Mouse (Mus musculus) lung, postnatal 14 days (tissue): ENCODE data around the gene 2410015M20Rik.
A peak's percentile ranks its signal among the peaks of the same experiment; 100 is the strongest.
"Not testable (repeated sequence)": the region's sequence is repeated elsewhere in the genome, so short reads cannot be mapped to it uniquely, and the experiment has no call there.

Experiments used
- DNase-seq: peaks from one replicate; pipeline ENCODE4 v3.0.0; 2021

The 2410015M20Rik gene

DNA sequence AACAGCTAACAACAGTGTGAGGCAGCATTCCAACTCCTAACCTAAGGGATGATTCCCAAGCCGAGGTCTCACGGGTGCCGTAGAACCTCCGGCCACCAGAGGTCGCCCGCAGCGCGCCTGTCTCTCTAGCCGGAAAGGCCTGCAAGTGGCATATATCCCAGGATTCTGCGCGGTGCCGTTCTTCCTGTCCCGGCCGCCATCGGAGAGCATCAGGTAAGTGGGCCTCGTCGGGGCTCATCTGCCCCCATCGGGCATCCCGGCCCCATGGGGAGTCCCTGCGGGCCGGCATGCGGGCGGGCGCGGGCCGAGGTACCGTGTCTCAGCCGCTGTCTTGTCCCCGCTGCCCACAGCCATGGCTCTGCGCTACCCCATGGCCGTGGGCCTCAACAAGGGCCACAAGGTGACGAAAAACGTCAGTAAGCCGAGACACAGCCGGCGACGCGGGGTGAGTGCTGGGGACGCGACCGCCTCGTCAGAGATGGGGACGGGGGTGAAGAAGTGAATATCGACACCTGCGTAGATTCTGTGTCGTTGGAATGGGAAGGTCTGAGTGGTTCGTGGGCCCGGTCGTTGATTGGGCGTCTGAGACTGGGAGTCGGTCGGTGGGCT is 3.8 kb upstream of the 2410015M20Rik start, which contains the start of gene Rpl36:
Gene Rpl36, plus strand, starts transcription at position 181 of the 609 bp plus-strand sequence.
- peak; percentile 96 for DNase-seq

DNA sequence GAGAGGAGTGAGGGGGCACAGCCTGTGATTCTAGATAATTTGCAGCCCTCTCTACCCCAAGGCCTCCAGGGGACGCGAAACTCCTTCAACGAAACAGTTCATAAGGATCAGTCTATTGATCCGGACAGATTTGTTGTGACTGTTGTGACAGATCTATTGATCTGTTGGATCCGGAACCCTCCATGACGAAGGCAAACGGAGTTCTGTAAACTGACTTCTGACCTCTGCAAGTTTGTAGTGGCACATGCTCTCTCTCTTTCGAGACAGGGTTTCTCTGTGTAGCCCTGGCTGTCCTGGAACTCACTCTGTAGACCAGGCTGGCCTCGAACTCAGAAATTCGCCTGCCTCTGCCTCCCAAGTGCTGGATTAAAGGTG is 3.0 kb upstream of the 2410015M20Rik start:
- DNase-seq: not testable (repeated sequence)

DNA sequence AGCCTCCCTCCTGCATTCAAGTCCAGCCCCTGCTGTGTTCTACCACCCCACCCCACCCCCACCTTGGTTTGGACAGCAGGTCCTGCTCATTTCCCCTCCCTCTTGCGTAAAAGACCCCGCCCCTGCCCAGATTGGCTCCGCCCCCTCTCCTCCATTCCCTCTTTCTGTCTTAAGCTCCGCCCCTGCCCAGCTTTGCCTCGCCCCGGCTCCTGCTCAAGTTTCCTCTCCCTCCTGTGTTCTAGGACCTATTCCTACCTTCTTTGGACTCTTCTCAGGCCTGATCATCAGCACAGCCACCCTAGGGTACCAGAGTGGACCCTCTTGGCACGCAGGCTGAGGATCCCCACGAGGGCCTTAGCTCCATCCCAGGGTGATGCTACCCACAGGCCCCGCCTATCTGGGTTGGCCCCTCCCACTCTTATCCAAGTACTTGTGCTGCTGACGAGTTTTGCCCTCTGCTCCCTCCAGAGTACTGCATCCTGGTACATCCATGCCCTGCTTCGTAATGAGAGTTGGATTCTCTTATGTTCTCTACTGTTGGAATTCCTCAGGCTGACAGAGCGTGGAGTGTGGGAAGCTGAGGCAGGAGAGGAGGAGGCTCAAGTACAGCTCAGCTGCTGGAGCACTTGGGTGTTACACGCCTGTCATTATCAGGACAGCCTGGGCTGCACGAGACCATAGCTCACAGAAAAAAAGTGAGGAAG is 2.4 kb upstream of the 2410015M20Rik start:
- peak; percentile 55 for DNase-seq

DNA sequence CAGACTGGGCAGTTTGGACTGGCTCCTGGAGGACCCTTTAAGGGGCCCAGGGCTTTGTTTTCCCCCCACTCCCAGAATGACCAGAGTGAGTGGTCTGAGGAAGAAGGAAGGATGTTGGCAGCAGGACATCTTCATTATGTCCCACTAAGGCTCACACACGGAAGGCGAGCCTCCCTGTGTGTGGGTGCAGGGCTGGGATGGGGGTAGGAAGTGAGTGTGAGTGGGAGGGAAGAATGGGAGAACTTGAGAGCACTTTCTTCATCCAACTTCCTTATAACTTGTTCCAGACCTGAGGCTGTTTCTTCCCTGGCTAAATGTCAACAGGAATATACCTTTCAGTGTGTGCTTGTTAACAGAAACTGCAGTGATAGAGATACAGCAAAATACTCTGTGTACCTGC is 1.8 kb upstream of the 2410015M20Rik start:
- no peak for DNase-seq

DNA sequence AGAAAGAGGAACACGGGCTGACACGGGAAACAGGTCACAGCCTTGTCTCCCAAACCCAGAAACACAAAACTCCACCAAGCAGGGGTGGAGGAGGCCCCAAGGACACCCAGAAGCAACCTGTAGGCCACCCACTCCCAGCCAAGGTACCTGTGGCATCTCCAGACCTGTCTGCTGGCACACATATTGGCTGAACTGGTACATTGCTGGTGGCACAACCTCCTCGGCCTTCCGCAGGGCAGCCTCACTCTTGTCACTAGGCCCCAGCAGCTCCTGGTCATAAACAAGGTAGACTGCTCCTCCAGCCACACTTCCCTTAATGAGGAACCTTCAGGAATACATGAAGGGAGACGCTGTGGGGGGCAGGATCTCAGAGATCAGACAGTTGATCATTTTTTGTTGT is 872 bp downstream of the 2410015M20Rik start:
- no peak for DNase-seq

DNA sequence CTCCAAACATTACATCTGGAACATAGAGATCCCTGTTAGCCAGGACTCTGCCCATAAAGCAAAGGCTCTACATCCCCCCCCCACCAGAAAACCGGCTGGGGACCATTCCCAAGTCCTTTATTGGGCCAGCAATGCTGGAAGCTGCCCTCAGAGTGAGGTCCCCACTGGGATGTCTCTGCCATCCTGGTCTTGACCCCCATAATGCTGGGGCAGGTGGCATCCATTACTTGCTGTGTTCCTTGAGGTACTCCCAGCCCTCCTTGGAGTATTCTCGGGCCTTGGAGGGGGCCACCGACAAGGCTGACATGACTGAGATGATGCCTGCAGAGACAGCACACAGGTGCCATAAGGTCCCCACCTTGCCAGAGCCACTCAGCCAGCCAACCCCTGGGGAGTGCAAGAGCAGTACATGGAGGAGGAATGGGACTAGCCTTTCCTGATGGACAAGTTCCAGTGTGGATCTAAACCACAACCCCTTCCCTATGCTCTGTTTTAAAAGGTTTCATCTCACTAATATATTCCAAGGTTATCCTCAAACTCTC is 2.0 kb downstream of the 2410015M20Rik start:
- DNase-seq: no peak

DNA sequence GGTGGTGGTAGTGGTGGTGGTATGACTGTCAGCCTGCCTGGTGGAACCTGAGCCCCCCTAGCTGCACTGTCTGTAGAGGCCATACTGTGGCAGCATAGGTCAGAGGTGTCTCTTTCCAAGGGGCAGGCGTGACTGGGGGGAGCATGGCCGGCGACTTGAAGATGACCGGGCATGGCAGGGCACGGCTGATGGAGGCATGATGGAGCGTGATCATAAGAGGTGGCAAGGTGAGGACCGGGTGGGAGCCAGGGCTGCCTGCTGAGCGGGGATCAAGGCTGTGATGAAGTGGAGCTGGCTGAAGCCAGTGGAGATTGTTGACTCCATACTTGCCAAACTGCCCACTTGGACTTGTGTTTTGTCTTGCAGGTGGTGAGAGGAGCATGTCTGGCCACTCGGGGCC is 4.1 kb downstream of the 2410015M20Rik start:
- DNase-seq: no peak

DNA sequence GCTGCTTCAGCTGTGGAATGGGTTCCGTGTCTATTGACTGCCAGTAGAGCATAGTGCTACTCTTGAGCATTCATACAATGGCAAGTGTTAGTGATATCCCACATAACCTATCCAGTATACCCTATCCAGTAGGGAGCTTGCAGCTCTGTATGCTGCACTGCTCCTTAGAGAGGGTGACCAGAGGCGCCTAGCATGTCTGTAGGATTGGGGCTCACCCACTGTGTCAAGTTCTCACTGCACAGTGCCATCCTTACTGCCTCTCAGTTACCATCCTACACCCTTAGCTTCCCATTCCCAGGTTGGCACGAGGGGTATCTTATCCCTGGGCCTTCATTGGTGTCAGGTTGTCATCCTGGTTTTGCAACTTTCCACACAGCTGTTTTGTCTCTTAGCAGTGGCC is 5.1 kb downstream of the 2410015M20Rik start:
- no peak for DNase-seq

DNA sequence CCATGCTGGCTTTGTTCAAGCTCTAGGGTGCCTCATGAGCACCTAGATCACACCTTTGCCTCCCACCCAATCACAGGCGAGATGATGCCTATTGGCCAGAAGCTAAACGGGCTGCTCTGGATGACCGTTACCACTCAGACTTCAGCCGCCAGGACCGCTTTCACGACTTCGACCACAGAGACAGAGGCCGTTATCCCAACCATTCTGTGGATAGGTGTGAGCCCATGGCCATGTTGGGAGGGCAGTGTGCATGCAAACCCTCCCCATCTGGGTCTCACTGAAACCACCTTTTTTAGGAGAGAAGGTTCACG is 5.5 kb downstream of the 2410015M20Rik start:
- DNase-seq: no peak

DNA sequence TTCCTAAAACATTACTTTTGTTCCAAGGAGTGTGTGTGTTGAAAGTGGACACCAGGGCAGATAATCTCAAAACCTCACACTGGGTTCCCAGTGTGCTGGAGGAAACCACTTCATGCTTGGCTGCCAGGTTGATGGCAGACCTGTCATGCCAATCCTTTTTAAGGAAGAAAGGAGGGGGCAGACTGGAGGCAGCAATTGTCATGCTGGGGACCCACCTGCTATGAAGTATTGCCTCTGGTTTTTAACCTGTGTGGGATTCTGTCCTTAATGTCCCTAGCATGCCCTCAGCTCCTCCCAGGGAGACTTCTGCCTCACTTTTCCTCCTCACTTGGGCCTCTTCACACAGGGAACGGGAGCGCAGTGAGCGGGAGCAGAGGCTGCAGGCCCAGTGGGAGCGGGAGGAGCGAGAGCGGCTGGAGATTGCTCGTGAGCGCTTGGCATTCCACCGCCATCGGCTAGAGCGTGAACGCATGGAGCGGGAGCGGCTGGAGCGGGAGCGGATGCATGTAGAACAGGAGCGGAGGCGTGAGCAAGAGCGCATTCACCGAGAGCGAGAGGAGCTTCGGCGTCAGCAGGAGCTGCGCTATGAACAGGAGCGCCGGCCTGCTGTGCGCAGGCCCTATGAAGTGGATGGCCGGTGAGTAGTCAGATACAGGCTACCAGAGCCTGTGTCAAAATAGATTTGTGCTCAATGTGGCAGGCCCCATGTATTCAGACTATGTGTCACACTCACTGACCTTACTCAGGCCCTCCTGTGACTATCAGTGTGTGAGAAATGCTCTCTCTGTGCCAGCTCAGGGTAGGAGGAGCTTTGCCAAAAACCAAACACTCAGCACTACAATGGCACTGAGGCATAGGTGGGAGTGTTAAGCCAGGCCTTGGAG is 6.1 kb downstream of the 2410015M20Rik start:
- no peak for DNase-seq

DNA sequence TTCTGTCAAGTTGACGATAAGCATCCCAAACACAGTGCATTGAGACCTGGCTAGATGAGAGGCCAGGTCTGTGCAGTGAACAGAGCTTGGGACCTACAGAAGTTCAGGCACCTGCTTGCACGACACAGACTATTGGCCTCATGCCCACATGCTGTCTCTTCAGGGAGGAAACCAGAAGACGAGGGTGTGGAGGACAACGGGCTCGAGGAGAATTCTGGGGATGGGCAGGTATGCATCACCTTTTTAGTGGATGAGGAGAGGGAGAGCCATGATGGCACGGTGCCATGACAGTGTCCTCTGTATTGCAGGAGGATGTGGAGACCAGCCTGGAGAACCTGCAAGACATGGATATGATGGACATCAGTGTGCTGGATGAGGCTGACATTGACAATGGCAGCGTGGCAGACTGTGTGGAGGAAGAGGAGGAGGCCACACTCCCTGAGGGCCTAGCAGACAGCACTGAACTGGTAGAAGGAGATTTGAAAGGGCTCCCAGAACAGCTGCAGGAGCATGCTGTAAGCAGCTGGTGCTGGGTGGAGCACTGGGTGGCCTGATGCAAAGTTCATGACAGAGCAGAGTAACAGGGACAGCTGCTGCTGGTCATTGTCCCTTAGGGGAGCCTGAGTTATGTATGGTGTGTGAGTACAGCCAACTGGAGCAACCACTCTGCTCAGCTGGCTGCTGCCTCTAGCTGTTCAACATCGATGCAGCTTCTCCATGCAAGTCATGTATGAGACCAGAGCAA is 15.9 kb downstream of the 2410015M20Rik start:
- no peak for DNase-seq

DNA sequence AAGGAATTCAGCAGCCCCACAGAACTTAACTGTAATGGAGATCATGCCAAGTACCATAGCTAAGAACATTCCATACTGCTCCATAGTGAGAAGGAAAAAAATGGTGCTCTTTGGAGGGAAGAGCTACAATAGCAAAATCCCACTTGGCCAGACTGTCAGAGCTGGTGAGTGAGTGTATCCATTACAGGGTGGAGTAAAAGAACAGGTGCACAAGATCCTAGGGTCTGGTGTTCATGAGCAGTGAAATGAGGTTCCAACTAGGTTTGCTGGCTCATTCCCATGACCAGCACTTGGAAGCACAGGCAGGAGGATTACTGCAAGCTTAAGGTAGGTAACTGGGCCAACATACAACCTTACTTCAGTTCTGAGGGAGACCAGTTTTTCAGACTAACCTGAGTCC is 17.0 kb downstream of the 2410015M20Rik start:
- DNase-seq: no peak

DNA sequence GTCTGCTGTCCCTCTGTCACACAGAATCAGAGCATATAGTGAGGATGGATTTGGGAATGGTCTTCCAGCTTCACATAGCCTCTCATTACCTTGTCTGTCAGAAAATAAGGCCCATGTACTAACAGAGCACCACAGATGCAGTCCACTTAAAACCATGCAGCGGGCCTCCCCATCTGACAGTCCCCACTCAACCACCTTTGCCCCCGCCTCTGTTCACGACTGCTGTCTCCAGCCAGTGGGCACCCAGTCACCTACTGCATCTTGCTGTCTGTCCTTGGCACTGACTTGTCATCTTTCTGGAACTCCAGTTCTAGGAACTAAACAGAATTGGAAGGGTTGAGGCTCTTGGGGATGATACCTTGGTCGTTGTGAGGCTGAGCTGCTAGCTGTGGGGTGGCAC is 20.6 kb downstream of the 2410015M20Rik start:
- no peak for DNase-seq

DNA sequence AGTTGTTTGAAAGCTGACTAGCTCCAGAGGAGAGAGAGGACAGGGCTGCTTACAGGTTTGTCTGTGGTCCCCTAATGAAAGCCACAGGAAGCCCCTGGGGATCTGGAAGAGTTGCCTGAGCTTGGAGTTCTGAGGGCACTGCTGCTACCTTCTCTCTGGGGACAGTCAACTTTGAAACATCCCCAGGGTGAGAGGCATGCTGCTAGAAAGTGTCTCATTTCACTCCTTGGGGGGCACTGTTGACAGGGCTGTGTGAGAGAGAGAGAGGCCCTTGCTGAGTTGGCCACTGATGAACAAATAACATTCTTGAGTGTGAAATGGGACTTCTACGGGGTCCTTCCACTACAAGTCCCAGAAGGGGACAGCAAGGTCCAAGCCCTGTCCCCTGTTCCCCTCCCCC is 21.8 kb downstream of the 2410015M20Rik start:
- no peak for DNase-seq

DNA sequence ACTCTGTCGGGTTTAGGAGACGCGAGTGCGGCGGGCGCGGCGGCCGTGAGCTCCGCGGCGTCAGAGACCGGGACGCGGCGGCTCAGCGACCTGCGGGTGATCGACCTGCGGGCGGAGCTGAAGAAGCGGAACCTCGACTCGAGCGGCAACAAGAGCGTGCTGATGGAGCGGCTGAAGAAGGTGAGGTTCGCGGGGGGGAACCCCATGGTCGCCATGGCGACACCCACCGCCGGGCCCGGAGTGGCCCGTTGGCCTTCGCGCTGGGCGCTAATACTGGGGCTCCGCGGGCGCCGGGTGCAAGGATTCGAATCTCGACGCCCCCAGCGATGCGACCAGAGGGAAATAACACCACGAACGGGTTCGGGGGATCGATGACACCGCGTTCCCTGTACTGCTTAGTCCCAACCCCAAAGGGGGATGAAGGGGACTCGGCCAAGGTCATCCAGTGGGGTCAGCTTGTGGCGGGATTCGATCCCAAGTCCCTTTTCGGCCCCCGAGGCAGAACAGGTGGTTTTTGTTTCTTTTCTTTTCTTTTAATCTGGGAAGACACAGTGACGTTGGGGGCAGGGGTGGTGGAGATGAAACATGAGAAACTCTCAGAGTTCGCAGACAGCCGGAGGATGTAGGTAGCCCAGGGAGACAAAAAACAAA is 24.3 kb downstream of the 2410015M20Rik start:
- DNase-seq: peak; percentile 45

DNA sequence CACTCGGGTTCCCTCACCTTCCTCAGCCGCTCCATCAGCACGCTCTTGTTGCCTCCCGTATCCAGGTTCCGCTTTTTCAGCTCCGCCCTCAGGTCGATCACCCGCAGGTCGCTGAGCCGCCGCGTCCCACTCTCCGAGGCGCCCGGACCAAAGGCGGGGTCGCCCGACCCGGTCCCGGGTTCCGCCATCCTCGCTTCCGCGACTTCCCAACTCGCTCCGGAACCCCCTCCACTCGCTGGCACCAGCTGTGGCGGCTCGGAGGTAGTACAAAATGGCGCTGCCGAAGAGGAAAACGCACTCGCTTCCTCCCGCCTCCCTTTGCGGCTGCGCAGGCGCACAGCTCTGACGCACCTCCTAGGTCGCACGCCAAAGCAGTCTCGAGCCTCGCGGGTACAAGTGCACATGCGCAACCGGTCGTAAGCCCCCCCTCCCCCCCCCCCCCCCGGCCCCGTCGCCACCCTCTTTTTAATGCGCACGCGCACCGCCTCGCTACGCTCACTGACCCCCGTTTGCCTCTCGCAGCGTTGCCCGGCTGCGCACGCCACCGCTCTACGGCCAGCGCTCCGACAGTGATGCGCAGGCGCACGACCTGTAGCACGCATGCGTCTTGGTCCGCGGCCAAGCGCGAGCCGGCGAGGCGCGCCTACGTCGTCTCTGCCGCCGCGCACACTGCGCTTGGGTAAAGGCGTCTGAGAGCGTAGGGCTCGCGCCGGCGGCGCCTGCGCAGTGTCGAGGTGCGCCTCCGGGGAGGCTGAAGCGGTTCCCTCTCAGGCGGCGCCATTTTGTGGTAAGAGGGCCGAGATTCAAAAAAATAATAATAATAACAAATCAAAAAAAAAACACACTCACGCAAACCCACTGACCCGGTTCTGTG is 25.1 kb downstream of the 2410015M20Rik start, which contains the start of the genes Safb2 and Safb:
Gene Safb2, minus strand, starts transcription at position 329 of the 874 bp plus-strand sequence.
Gene Safb, plus strand, starts transcription at position 569 of the 874 bp plus-strand sequence.
- peak; percentile 99 for DNase-seq

DNA sequence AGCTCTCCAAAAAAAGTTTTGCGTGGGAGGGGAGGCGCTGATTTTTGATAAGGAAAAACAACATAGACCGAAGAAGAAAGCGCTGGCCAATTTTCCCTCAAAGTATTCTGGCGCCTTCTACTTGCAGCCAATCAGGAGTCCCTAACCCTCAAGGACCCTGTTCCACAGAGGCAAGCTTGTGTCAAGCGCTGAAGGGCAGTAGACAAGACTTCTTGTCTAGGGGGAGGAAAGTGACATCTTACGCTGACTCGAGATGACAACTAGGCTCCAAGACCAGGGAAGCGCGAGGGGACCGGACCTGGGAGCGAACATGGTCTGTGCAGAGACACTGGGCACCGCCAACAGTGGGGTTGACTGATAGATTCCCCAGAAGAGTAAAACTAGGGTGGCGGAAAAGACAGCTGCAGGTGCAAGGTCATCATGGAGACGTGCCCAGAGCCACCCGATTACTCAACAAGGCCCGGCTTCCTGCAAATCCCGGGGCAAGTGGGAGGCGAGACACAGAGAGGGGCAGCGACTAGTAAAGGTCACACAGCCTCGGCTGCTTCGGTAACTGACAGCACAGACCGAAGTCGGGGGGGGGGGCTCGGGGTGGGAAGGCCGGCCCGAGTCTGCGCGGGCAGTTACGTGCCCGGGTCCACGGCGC is 25.8 kb downstream of the 2410015M20Rik start:
- DNase-seq: peak; percentile 56

DNA sequence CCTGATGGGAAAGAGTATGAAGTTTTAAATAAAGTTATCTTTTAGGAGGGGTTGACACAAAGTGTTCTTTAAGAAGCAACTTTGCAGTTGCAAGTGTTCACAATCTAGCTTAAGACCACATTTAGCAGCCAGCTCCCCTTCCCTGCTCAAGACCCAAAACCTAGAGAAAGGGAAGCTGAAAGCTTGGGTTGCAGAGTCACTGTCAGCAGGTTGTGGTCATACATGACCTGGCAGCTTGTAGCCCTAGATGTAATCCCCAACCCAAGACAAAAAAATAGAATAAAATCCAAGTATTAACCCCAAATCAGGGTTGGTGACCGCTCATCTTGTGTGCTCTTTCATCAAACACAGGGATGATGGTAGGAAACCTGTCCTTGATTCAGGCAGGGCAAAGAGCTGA is 26.5 kb downstream of the 2410015M20Rik start:
- DNase-seq: no peak

DNA sequence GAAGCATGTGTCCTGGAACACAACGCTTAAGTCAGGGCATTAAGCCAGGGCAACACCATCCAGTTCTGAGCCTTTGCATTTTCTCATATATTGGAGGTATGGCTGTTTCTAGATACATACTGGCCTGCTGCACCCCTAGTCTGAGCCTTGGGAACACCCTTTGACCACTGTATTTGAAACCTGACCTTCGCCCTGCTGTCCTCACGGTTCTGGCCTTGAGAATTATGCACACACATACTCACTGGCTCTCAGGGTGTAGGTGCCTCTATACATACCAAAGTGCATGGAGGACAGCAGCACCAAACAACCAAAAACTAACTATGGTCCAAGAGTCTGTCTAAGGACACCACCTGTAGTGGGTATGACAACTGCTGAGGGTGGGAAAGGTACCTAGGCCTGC is 36.6 kb downstream of the 2410015M20Rik start:
- no peak for DNase-seq

DNA sequence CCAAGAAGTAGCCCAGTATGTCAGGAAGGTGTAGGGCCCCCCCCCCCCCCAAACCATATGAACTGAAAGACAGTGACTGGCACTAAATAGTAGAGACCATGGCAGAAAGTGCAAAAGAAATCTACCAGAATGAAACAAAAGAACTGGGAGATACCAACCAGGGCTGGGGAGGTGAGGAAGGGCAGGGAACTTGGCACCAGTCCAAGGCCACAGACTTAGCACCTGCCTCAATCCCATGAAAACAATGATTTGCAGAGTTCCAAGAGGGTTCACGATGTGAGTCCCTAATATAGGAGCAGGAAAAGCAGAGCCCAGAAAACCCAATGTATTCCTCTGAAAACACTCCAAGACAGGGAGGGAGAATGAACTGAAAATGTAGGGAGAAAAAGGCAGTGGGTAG is 37.4 kb downstream of the 2410015M20Rik start:
- DNase-seq: no peak

DNA sequence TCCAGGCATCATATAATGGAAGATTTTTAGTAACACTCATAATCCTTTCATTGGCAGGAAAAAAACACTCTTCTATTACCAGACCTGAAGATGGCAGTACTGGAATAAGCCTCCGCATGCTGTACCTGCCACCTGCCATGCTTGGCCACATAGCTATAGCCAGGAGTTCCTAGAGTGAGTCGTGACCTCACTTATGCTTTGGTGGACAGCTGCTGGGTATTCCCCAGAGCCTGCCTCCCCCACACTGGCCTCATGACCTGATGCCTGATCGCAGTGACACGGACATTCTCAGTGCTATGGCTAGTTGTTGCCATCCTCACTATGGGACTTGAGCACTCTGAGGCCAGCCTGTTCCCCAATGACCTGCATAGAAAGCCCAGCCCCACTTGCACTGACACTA is 39.3 kb downstream of the 2410015M20Rik start:
- DNase-seq: no peak
